Mouse (Mus musculus) erythroblast, embryonic 14.5 days (primary cell): ENCODE measurements around the gene Rims1.

Source experiments
- GATA1 ChIP-seq: IDR thresholded peaks from 2 replicates; pipeline ENCODE4 v1.6.1; 2012; ENCODE audit warnings: low read length, inconsistent platforms, mixed read lengths
- TAL1 ChIP-seq: IDR thresholded peaks from 3 replicates; pipeline ENCODE4 v1.6.1; 2012; ENCODE audit warnings: low read length, inconsistent platforms, mixed read lengths

DNA sequence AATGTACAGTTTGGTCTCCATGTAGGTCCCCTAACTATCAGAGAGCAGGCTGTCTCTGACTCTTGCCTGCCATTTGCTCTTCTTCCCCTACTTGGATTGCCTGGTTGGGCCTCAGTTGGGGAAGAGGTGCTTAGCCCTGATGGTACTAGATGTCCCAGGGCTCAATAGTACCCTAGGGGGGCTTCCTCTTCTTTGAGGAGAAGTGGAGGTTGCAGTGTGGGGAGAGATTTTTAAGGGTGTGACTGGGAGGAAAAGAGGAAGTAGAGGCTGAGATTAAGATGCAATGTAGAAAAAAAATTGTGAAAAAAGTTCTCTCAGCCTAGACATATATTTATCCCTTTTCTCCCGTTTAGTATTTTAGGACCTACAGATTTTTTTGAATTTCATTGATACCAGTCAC, 525.8 kb downstream of the Rims1 start:
- TF ChIP-seq GATA1 (no peak), TAL1 (no peak)
